Mouse (Mus musculus) liver, embryonic 12.5 days (tissue): Measurements from ENCODE around the gene Rgs17. TPM values are rescaled to one million over a fixed set of nuclear protein-coding genes. Genes with fewer than 3 reads are reported as not detected.

Source experiments
- ATAC-seq: fragments of 200-750 bp; cut with Nextera tagmentation; 2 replicates; pipeline ENCODE4 v1.8.0; 2017; ENCODE audit warnings: moderate number of reproducible peaks, mild to moderate bottlenecking, moderate library complexity
- H3K27ac ChIP-seq: fragments of 300-500 bp; sonication (generic); 2 replicates; pipeline ENCODE4 v1.5.1; 2016; ENCODE audit warnings: mild to moderate bottlenecking
- H3K27me3 ChIP-seq: fragments of 300-500 bp; sonication (generic); replicated peaks from 2 replicates; pipeline ENCODE4 v1.6.1; 2016; ENCODE audit warnings: mild to moderate bottlenecking, moderate library complexity
- H3K36me3 ChIP-seq: fragments of 300-500 bp; sonication (generic); 2 replicates; pipeline ENCODE4 v1.6.1; 2016; ENCODE audit warnings: mild to moderate bottlenecking, moderate library complexity
- H3K4me1 ChIP-seq: fragments of 300-500 bp; sonication (generic); 2 replicates; pipeline ENCODE4 v1.6.1; 2016
- H3K4me2 ChIP-seq: fragments of 300-500 bp; sonication (generic); 2 replicates; pipeline ENCODE4 v1.6.1; 2016; ENCODE audit warnings: mild to moderate bottlenecking, moderate library complexity
- H3K4me3 ChIP-seq: fragments of 300-500 bp; sonication (generic); 2 replicates; pipeline ENCODE4 v1.5.1; 2016; ENCODE audit warnings: mild to moderate bottlenecking, moderate library complexity
- H3K9ac ChIP-seq: fragments of 300-500 bp; sonication (generic); 2 replicates; pipeline ENCODE4 v1.6.1; 2016; ENCODE audit warnings: mild to moderate bottlenecking, moderate library complexity
- H3K9me3 ChIP-seq: fragments of 300-500 bp; sonication (generic); replicated peaks from 2 replicates; pipeline ENCODE4 v1.6.1; 2016; ENCODE audit warnings: mild to moderate bottlenecking, moderate library complexity
- WGBS: fragments of 180-500 bp; shearing (Covaris S2); methylation state at CpG from one replicate; pipeline ENCODE4 v1.1.7; 2016; ENCODE audit not compliant: insufficient replicate concordance; 5-methylcytosine and 5-hydroxymethylcytosine counted together
- polyA plus RNA-seq: library from polyadenylated mRNA; unstranded; fragments of >200 nt; fragmentation: Nextera tagmentation; extraction: Ambion mirVana; gene quantifications from 2 replicates; pipeline ENCODE4 v1.2.1, GENCODE M21; 2016

Rgs17 gene
- polyA plus RNA-seq, 1 experiment from 2014 or later, result 0.07 TPM

- no peak overlapping the region for H3K9ac ChIP-seq
- H3K4me2 ChIP-seq, result no peak overlapping the region
- H3K36me3 ChIP-seq, result no peaks in the 10 kb centered on the region
- no peaks in the 10 kb centered on the region for H3K4me1 ChIP-seq
- 76% methylated on average over 11 of the region's 11 CpGs for WGBS
- no peak overlapping the region for H3K4me3 ChIP-seq
- H3K27ac ChIP-seq, result no peak overlapping the region
- no peak for ATAC-seq
- H3K9me3 ChIP-seq, result no peaks in the 10 kb centered on the region
- no peaks in the 10 kb centered on the region for H3K27me3 ChIP-seq
Measured at GRCm38 (mm10) chr10:5867981-5868552, 54.1 kb downstream of the Rgs17 start.

GRCm38 (mm10) chr10:5865996-5866395 lies 56.2 kb downstream of the Rgs17 start:
- no peak overlapping the region for H3K4me3 ChIP-seq
- no peak for ATAC-seq
- no peaks in the 10 kb centered on the region for H3K36me3 ChIP-seq
- no peaks in the 10 kb centered on the region for H3K27me3 ChIP-seq
- H3K4me2 ChIP-seq, result no peak overlapping the region
- H3K9me3 ChIP-seq, result no peaks in the 10 kb centered on the region
- H3K9ac ChIP-seq, result no peak overlapping the region
- 26% methylated on average over 2 of the region's 2 CpGs for WGBS
- no peak overlapping the region for H3K27ac ChIP-seq
- no peaks in the 10 kb centered on the region for H3K4me1 ChIP-seq

GRCm38 (mm10) chr10:5862669-5863068 lies 59.5 kb downstream of the Rgs17 start:
- no peaks in the 10 kb centered on the region for H3K27me3 ChIP-seq
- H3K9me3 ChIP-seq, result no peaks in the 10 kb centered on the region
- no peak overlapping the region for H3K9ac ChIP-seq
- no peaks in the 10 kb centered on the region for H3K36me3 ChIP-seq
- no peak overlapping the region for H3K4me3 ChIP-seq
- H3K4me2 ChIP-seq, result no peak overlapping the region
- no peak overlapping the region for H3K27ac ChIP-seq
- ATAC-seq, result no peak
- WGBS, result 79% methylated on average over 3 of the region's 3 CpGs
- no peaks in the 10 kb centered on the region for H3K4me1 ChIP-seq

DNA sequence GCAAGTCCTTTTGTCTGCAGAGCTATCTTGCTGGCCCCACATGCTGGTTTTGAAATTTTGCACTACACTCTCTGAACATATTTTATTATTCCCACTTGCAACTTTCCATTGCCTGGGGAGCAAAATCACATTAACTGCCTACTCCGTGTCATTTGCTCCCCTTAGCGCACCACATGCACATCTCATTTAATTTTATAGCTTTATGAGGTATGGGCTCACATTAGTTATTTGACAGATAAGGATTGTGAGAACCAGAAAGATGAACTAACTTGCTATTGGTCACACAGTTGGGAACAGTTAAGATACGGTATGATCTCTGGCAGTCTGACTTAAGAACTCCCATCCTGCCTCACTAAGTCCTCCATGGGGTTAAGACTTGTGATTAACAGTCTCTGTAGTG lies 61.4 kb downstream of the Rgs17 start:
- ATAC-seq, result no peak
- Histone ChIP-seq H3K4me2 (no peak overlapping the region), H3K27me3 (no peaks in the 10 kb centered on the region), H3K4me1 (no peaks in the 10 kb centered on the region), H3K9me3 (no peaks in the 10 kb centered on the region), H3K9ac (no peak overlapping the region), H3K27ac (no peak overlapping the region), H3K36me3 (no peaks in the 10 kb centered on the region), H3K4me3 (no peak overlapping the region)
- 80% methylated on average over 3 of the region's 3 CpGs for WGBS

GRCm38 (mm10) chr10:5859729-5860128 lies 62.5 kb downstream of the Rgs17 start:
- ATAC-seq, result no peak
- Histone ChIP-seq H3K27ac (no peak overlapping the region), H3K9ac (no peak overlapping the region), H3K4me1 (no peaks in the 10 kb centered on the region), H3K27me3 (no peaks in the 10 kb centered on the region), H3K36me3 (no peaks in the 10 kb centered on the region), H3K9me3 (no peaks in the 10 kb centered on the region), H3K4me2 (no peak overlapping the region), H3K4me3 (no peak overlapping the region)
- WGBS, result 60% methylated on average over 4 of the region's 4 CpGs

DNA sequence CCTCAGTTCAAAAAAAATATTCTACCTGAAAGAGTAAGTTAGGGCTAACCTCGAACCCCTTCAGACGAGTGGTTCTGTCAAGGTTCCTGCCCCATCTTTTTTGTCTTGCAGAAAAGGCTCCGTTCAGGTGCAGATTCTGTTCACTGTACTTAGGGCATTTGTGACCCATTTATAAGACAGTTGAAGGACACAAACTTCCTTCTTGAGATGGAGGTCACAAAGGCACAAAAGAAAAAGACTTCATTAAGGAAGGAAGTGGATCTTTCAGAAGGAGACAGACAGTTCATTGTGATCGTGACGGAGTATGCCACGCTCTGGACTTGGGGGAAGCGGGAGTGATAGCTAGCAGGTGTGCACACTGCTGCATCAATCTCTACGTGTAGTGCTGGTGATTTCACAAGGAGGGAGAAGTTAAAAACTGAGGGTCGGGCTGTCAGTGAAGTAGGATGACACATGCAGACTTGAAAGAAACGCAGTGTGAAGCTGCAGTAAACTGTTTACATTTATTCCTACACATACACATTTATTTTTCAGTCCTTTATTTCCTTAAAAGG lies 64.1 kb downstream of the Rgs17 start:
- no peak overlapping the region for H3K4me3 ChIP-seq
- no peak for ATAC-seq
- no peaks in the 10 kb centered on the region for H3K36me3 ChIP-seq
- no peaks in the 10 kb centered on the region for H3K4me1 ChIP-seq
- WGBS, result 45% methylated on average over 10 of the region's 10 CpGs
- no peak overlapping the region for H3K9ac ChIP-seq
- no peak overlapping the region for H3K27ac ChIP-seq
- no peaks in the 10 kb centered on the region for H3K27me3 ChIP-seq
- no peak overlapping the region for H3K4me2 ChIP-seq
- no peaks in the 10 kb centered on the region for H3K9me3 ChIP-seq

GRCm38 (mm10) chr10:5853290-5853868 lies 68.8 kb downstream of the Rgs17 start:
- no peaks in the 10 kb centered on the region for H3K27me3 ChIP-seq
- H3K4me3 ChIP-seq, result no peak overlapping the region
- H3K27ac ChIP-seq, result no peak overlapping the region
- 71% methylated on average over 8 of the region's 8 CpGs for WGBS
- H3K9me3 ChIP-seq, result no peaks in the 10 kb centered on the region
- no peak for ATAC-seq
- no peaks in the 10 kb centered on the region for H3K36me3 ChIP-seq
- H3K4me2 ChIP-seq, result no peak overlapping the region
- no peaks in the 10 kb centered on the region for H3K4me1 ChIP-seq
- H3K9ac ChIP-seq, result no peak overlapping the region

DNA sequence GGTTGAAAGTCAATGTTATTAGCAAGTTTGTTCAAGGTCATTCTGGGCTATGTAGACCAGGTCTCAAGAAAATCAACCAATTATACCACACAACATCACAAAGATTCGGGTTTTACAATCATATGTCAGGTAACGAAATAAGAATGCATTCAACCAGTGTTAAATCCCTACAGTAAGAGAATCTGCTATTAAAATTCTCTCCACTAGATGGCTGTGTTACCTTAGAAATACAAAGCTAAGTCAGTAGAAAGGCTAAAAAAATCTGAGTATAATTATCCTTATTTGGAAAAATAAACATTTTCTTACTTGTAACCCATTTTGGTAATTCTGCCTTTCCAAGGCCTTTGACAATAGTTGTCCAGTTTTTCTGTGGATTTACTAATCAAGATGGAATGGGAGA lies 75.3 kb downstream of the Rgs17 start:
- Histone ChIP-seq H3K9me3 (no peaks in the 10 kb centered on the region), H3K4me3 (no peak overlapping the region), H3K36me3 (no peaks in the 10 kb centered on the region), H3K4me1 (no peaks in the 10 kb centered on the region), H3K27ac (no peak overlapping the region), H3K9ac (no peak overlapping the region), H3K27me3 (no peaks in the 10 kb centered on the region), H3K4me2 (no peak overlapping the region)
- ATAC-seq, result no peak
- 22% methylated on average over 2 of the region's 2 CpGs for WGBS

DNA sequence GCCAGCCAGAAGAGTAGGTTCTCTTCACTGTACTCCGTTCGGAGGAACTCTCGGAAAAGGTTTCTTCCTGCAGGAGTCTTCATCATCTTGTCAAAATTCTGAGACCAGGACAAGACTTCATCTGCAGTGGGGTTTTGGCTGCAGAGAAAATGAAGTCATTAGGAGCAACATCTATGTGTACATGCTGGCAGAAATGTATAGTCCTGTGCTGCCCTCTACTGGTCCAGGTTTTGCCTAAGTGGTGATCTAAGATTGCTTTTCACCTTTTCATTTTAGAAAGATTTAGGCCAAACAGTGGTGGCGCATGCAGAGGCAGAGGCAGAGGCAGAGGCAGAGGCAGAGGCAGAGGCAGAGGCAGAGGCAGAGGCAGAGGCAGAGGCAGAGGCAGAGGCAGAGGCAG lies 80.8 kb downstream of the Rgs17 start:
- no peak for ATAC-seq

GRCm38 (mm10) chr10:5826336-5827025 lies 95.7 kb downstream of the Rgs17 start:
- 39% methylated on average over 6 of the region's 6 CpGs for WGBS
- no peak overlapping the region for H3K9ac ChIP-seq

More for the DNA sequence above, 80.8 kb downstream of the Rgs17 start:
- Histone ChIP-seq H3K9me3 (no peaks in the 10 kb centered on the region), H3K4me3 (no peak overlapping the region), H3K27me3 (no peaks in the 10 kb centered on the region), H3K36me3 (no peaks in the 10 kb centered on the region), H3K27ac (no peak overlapping the region), H3K4me1 (no peaks in the 10 kb centered on the region), H3K4me2 (no peak overlapping the region), H3K9ac (no peak overlapping the region)
- WGBS, result 66% methylated on average over 4 of the region's 4 CpGs

DNA sequence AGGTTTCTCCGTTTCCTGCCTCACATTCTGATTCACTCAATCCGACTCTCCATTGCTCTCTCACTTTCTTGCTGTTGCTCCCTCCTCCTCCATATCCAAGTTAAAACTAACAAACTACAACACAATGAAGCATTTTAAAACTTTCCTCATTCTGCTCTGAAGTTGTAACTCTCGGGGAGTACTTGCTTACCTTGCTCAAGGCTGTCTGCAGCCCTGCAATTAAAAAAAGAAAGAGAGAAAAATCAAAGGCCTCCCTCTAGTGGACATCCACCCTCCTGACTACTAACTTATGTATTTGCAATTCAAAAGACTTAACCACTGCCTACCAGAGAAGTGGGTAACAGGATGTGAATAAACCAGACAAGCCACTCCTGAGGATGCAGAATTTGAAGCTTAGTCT lies 97.4 kb downstream of the Rgs17 start:
- H3K9me3 ChIP-seq, result no peaks in the 10 kb centered on the region
- ATAC-seq, result no peak
- WGBS, result 0% methylated on average over 3 of the region's 3 CpGs

More at GRCm38 (mm10) chr10:5826336-5827025, 95.7 kb downstream of the Rgs17 start:
- Histone ChIP-seq H3K9me3 (no peaks in the 10 kb centered on the region), H3K27ac (no peak overlapping the region), H3K4me1 (peaks cover 32% of the 10 kb centered on the region), H3K36me3 (peaks cover 11% of the 10 kb centered on the region), H3K4me3 (no peak overlapping the region), H3K4me2 (peak overlapping the region; percentile 8; the same call in 1 of the 2 replicates), H3K27me3 (no peaks in the 10 kb centered on the region)
- ATAC-seq, result no peak

GRCm38 (mm10) chr10:5823740-5824491 lies 98.3 kb downstream of the Rgs17 start, which contains the start of gene Mtrf1l:
Mtrf1l (minus strand) TSS chr10:5823910.
- peak within 1 kb of the TSS; percentile 86 for H3K4me3 ChIP-seq
- peak within 1 kb of the TSS; percentile 92 for H3K27ac ChIP-seq
- H3K4me1 ChIP-seq, result peaks cover 45% of the 10 kb centered on the region
- no peaks in the 10 kb centered on the region for H3K27me3 ChIP-seq
- peaks cover 33% of the 10 kb centered on the region for H3K36me3 ChIP-seq
- WGBS, result under 1% methylated on average over 47 of the region's 47 CpGs
- peak within 1 kb of the TSS; percentile 96 for H3K4me2 ChIP-seq
- H3K9me3 ChIP-seq, result no peaks in the 10 kb centered on the region
- ATAC-seq, result peak; percentile 95
- peak within 1 kb of the TSS; percentile 90 for H3K9ac ChIP-seq

More for the DNA sequence above, 97.4 kb downstream of the Rgs17 start:
- Histone ChIP-seq H3K4me2 (peak overlapping the region; percentile 96), H3K4me1 (peaks cover 45% of the 10 kb centered on the region), H3K27ac (peak overlapping the region; percentile 92), H3K36me3 (peaks cover 25% of the 10 kb centered on the region), H3K9ac (peak overlapping the region; percentile 90), H3K27me3 (no peaks in the 10 kb centered on the region), H3K4me3 (peak overlapping the region; percentile 86)
